Mouse (Mus musculus): Measurements from ENCODE around the gene Pin4.

DNA sequence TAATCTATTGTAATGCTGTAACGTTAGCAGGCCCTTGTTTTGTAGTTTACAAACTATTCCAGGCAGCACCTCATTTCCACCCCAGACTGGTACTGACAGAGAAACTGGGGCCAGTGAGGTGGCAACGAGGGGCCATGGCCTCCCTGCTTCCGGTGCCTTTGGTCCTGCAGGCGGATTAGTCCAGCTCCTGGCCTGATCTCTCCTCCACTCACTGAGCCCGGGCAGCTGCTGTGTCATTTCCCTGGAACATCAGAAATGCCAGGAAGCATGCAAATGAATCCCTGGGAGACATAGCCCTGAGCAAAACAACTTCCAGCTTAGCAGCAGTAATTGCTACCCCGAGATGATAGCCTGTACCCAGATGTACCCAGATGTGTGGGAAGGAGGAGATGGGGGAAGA, 47.7 kb downstream of the Pin4 start:
- no peak for TF ChIP-seq CTCF (IDR thresholded peaks at IDR 0.05; ENCODE audit: low read depth, low read length)
- TF ChIP-seq TAL1 (conservative IDR thresholded peaks at IDR 0.05; ENCODE audit: low read depth, low read length): no peak
- TF ChIP-seq GATA1 (IDR thresholded peaks at IDR 0.05; ENCODE audit: borderline replicate concordance, low read length): no peak

Measured in G1E (cell line).